In genomic region chr15:84891658-84892057, GRCm38 (mm10) we compare ENCODE assay signal across 8 mouse cellular contexts. TPM values are rescaled to one million over a fixed set of nuclear protein-coding genes. Genes with fewer than 3 reads are reported as not detected.
A peak's percentile ranks its signal among the peaks of the same experiment; 100 is the strongest.
DNase-seq lines count a peak whose midpoint lies in the region; ATAC-seq lines count a peak whose summit lies in the region.

No protein-coding gene starts in this region.

- DNase-seq in CD4-positive, CD25-positive, alpha-beta regulatory T cell, adult 2 months (ENCODE audit: low read depth, low spot score), result peak; percentile 71
- DNase-seq in adrenal gland, adult 8-10 months, result peak; percentile 21
- DNase-seq in embryo, embryonic 11 days, result peak; percentile 89
- DNase-seq in heart, postnatal 14 days, result peak; percentile 66 to 80
- peak; percentile 55 to 76 for DNase-seq in layer of hippocampus, postnatal 14 days (ENCODE audit: low spot score in 2 of 2)
- DNase-seq in right cerebral cortex, postnatal 25 days, result peak; percentile 53

- intact Hi-C loops in heart, postnatal 14 days (cut with DNase I), result loop anchor here (1.0 to 10.0 kb wide), 4 partner anchors 39 to 217 kb away; no protein-coding TSS in a partner anchor

- no peak for ATAC-seq in CD4-positive, CD25-positive, alpha-beta regulatory T cell, adult 4 months
- ATAC-seq in megakaryocyte progenitor cell, adult 5-6 weeks (replicated peaks; ENCODE audit: poor library complexity), result peak; percentile 76

RNA-seq across cellular contexts. Expression of gene Gm29666, which starts 28.2 kb away (rescaled TPM):
- polyA plus RNA-seq in CD4-positive, CD25-positive, alpha-beta regulatory T cell, adult 4 months (2017; shearing (Covaris generic)), result under 1 TPM; 0.44 to 0.68 TPM
- under 1 TPM; 0.20 to 0.55 (median 0.35) TPM for total RNA-seq in adrenal gland, adult 8-10 months (2022)
- total RNA-seq in heart, postnatal 14 days (2021), result under 1 TPM; 0.19 to 0.22 TPM
- 1 to 10 TPM; 1.0 to 1.1 TPM for total RNA-seq in layer of hippocampus, postnatal 14 days (2021)
- total RNA-seq in megakaryocyte progenitor cell, adult 5-6 weeks (2015), result 0.25 and 0.46 TPM in 2 replicates
- 0.20 and 0.25 TPM in 2 replicates for total RNA-seq in megakaryocyte progenitor cell, adult 5-6 weeks (2017)

RNA-seq across cellular contexts. Expression of gene Nup50, which starts 31.6 kb away (rescaled TPM):
- 10 to 100 TPM; 25.6 to 25.7 TPM for polyA plus RNA-seq in CD4-positive, CD25-positive, alpha-beta regulatory T cell, adult 4 months (2017; shearing (Covaris generic))
- total RNA-seq in adrenal gland, adult 8-10 months (2022), result 10 to 100 TPM; 38.0 to 43.1 (median 41.5) TPM
- 10 to 100 TPM; 16.8 to 20.0 TPM for total RNA-seq in heart, postnatal 14 days (2021)
- 10 to 100 TPM; 30.6 to 32.8 TPM for total RNA-seq in layer of hippocampus, postnatal 14 days (2021)
- total RNA-seq in megakaryocyte progenitor cell, adult 5-6 weeks (2015), result 43.6 and 44.8 TPM in 2 replicates
- total RNA-seq in megakaryocyte progenitor cell, adult 5-6 weeks (2017), result 87.7 and 99.3 TPM in 2 replicates

RNA-seq across cellular contexts. Expression of gene Phf21b, which starts 35.8 kb away (rescaled TPM):
- 1 to 10 TPM in 1 of 2 experiments, under 1 TPM in 1; 0.96 to 1.9 TPM for polyA plus RNA-seq in CD4-positive, CD25-positive, alpha-beta regulatory T cell, adult 4 months (2017; shearing (Covaris generic))
- 1 to 10 TPM; 4.4 to 5.7 (median 4.9) TPM for total RNA-seq in adrenal gland, adult 8-10 months (2022)
- total RNA-seq in heart, postnatal 14 days (2021), result 1 to 10 TPM; 1.4 to 1.6 TPM
- 10 to 100 TPM; 13.0 to 13.2 TPM for total RNA-seq in layer of hippocampus, postnatal 14 days (2021)
- 0.20 and 0.32 TPM in 2 replicates for total RNA-seq in megakaryocyte progenitor cell, adult 5-6 weeks (2015)
- 0.08 and 0.10 TPM in 2 replicates for total RNA-seq in megakaryocyte progenitor cell, adult 5-6 weeks (2017)

Comparison
In these comparisons a context has a peak if more than half of its experiments do, and no peak if none do; other contexts are left out.
1. DNase-seq: peak in every context shown above with its lines; median percentile 89 in embryo, embryonic 11 days; 73 in heart, postnatal 14 days; 71 in CD4-positive, CD25-positive, alpha-beta regulatory T cell, adult 2 months; 66 in layer of hippocampus, postnatal 14 days; 53 in right cerebral cortex, postnatal 25 days; 21 in adrenal gland, adult 8-10 months.